Mouse (Mus musculus) forebrain, embryonic 12.5 days (tissue): ENCODE data around the gene Ifna16. TPM values are rescaled to one million over a fixed set of nuclear protein-coding genes. Genes with fewer than 3 reads are reported as not detected.

ENCODE experiments used
- ATAC-seq: fragments of 200-750 bp; cut with Nextera tagmentation; 2 replicates; pipeline ENCODE4 v1.8.0; 2017; ENCODE audit warnings: moderate TSS enrichment; ENCODE audit not compliant: low FRiP score
- H3K27ac ChIP-seq: fragments of 300-500 bp; sonication (generic); 2 replicates; pipeline ENCODE4 v1.5.1; 2016; ENCODE audit warnings: mild to moderate bottlenecking
- H3K27me3 ChIP-seq: fragments of 300-500 bp; sonication (generic); 2 replicates; pipeline ENCODE4 v1.6.1; 2016; ENCODE audit warnings: mild to moderate bottlenecking
- H3K36me3 ChIP-seq: fragments of 300-500 bp; sonication (generic); replicated peaks from 2 replicates; pipeline ENCODE4 v1.6.1; 2016; ENCODE audit warnings: mild to moderate bottlenecking
- H3K4me1 ChIP-seq: fragments of 300-500 bp; sonication (generic); 2 replicates; pipeline ENCODE4 v1.6.1; 2016
- H3K4me2 ChIP-seq: fragments of 300-500 bp; sonication (generic); 2 replicates; pipeline ENCODE4 v1.6.1; 2016; ENCODE audit warnings: mild to moderate bottlenecking, moderate library complexity
- H3K4me3 ChIP-seq: fragments of 300-500 bp; sonication (generic); replicated peaks from 2 replicates; pipeline ENCODE4 v1.5.1; 2016; ENCODE audit warnings: mild to moderate bottlenecking
- H3K9ac ChIP-seq: fragments of 300-500 bp; sonication (generic); 2 replicates; pipeline ENCODE4 v1.6.1; 2016; ENCODE audit warnings: mild to moderate bottlenecking
- H3K9me3 ChIP-seq: fragments of 300-500 bp; sonication (generic); 2 replicates; pipeline ENCODE4 v1.6.1; 2016
- WGBS: fragments of 180-500 bp; shearing (Covaris S2); methylation state at CpG from one replicate; pipeline ENCODE4 v1.1.7; 2016; 5-methylcytosine and 5-hydroxymethylcytosine counted together
- polyA plus RNA-seq: library from polyadenylated mRNA; unstranded; fragments of >200 nt; fragmentation: Nextera tagmentation; extraction: Ambion mirVana; gene quantifications from 2 replicates; pipeline ENCODE4 v1.2.1, GENCODE M21; 2016

The Ifna16 gene
- polyA plus RNA-seq, 1 experiment from 2014 or later, result not detected

DNA sequence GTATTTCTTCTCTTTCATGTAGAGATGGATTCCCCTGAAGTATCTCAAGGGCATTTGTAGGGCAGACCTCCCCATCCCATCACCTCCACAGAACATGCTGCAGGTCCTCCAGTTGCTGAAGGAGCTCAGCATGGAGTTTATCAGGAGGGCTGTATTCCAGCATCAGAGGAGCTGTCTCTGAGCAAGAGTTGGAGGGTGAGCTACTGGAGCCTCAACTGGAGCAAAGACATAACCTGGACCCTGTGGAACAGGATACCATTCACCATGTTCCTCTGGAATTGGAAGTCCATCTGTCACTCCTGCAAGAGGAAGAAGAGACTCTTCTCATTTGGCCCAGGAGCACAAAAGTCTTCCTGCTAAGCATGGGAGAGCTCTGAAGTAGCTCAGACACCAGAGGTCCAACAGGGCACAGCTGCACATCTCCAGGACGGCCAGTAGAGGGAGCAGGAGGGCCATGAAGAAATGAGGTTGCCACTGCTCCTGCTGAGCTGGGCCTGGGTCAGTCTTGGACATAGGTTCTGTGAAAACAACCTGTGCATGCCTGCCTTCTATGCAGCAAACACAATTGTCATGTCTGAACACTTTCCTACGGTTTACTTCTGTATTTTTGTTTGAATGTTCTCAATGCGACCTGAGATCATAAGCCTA is 19.6 kb upstream of the Ifna16 start:
- ATAC-seq, result peak; percentile 75; the same call in 1 of the 2 replicates
- 24% methylated on average over 3 of the region's 3 CpGs for WGBS

GRCm38 (mm10) chr4:88693392-88693791 is 16.7 kb upstream of the Ifna16 start:
- Histone ChIP-seq H3K9ac (no peak overlapping the region), H3K4me1 (no peaks in the 10 kb centered on the region), H3K4me3 (no peak overlapping the region), H3K9me3 (no peaks in the 10 kb centered on the region), H3K27ac (no peak overlapping the region), H3K4me2 (no peak overlapping the region), H3K36me3 (no peaks in the 10 kb centered on the region), H3K27me3 (peaks cover 4% of the 10 kb centered on the region; the same call in 1 of the 2 replicates)
- 96% methylated on average over 2 of the region's 2 CpGs for WGBS
- no peak for ATAC-seq

More for the DNA sequence above, 19.6 kb upstream of the Ifna16 start:
- Histone ChIP-seq H3K4me1 (no peaks in the 10 kb centered on the region), H3K9me3 (no peaks in the 10 kb centered on the region), H3K27ac (no peak overlapping the region), H3K9ac (no peak overlapping the region), H3K36me3 (no peaks in the 10 kb centered on the region), H3K27me3 (peaks cover 4% of the 10 kb centered on the region; the same call in 1 of the 2 replicates), H3K4me2 (no peak overlapping the region), H3K4me3 (no peak overlapping the region)

- Histone ChIP-seq H3K4me2 (no peak overlapping the region), H3K4me1 (no peaks in the 10 kb centered on the region), H3K36me3 (no peaks in the 10 kb centered on the region), H3K9ac (no peak overlapping the region), H3K27ac (no peak overlapping the region), H3K27me3 (peaks cover 4% of the 10 kb centered on the region; the same call in 1 of the 2 replicates), H3K9me3 (no peaks in the 10 kb centered on the region), H3K4me3 (no peak overlapping the region)
- ATAC-seq, result no peak
- 78% methylated on average over 1 of the region's 1 CpGs for WGBS
These were observed 15.8 kb upstream of the Ifna16 start for GRCm38 (mm10) chr4:88692537-88692936.

DNA sequence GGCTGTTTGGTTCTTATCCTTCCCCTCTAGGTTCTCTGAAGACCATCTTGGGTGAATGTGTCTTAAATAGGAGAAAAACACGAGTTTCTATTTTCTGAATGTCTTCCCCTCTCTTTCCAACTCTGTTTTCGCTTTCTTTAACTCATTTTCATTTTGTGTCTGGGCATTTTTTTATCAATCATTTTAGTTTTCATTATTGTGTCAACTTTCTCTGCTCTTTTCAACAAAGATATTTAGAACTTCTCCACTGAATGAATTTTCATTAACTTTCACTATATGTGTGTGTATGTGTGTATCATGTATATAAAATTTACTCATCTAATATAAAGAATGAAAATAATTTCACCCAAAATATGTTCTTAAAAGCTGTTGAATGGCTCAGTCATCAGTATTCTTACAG is 14.5 kb upstream of the Ifna16 start, which contains the start of gene Ifnab:
Gene Ifnab (minus strand): TSS at position 101 of the 400 bp plus-strand sequence.
- Histone ChIP-seq H3K27ac (no peak within 1 kb of the TSS), H3K4me2 (no peak within 1 kb of the TSS), H3K36me3 (no peaks in the 10 kb centered on the region), H3K9me3 (no peaks in the 10 kb centered on the region), H3K4me3 (no peak within 1 kb of the TSS), H3K27me3 (peaks cover 4% of the 10 kb centered on the region; the same call in 1 of the 2 replicates), H3K9ac (no peak within 1 kb of the TSS), H3K4me1 (no peaks in the 10 kb centered on the region)
- no peak for ATAC-seq
- WGBS, result 83% methylated on average over 2 of the region's 2 CpGs

- H3K4me3 ChIP-seq, result no peak within 1 kb of the TSS
- ATAC-seq, result no peak
- H3K4me2 ChIP-seq, result no peak within 1 kb of the TSS
- H3K36me3 ChIP-seq, result no peaks in the 10 kb centered on the region
- H3K27ac ChIP-seq, result no peak within 1 kb of the TSS
- no peaks in the 10 kb centered on the region for H3K4me1 ChIP-seq
- H3K9me3 ChIP-seq, result no peaks in the 10 kb centered on the region
- 90% methylated on average over 1 of the region's 1 CpGs for WGBS
- H3K27me3 ChIP-seq, result no peaks in the 10 kb centered on the region
- no peak within 1 kb of the TSS for H3K9ac ChIP-seq
These were observed 7.1 kb upstream of the Ifna16 start, which contains the start of gene Ifna2 for GRCm38 (mm10) chr4:88683812-88684211. TSS of gene Ifna2 (minus strand) at chr4:88683912.

- H3K36me3 ChIP-seq, result no peaks in the 10 kb centered on the region
- no peaks in the 10 kb centered on the region for H3K9me3 ChIP-seq
- H3K4me2 ChIP-seq, result no peak overlapping the region
- no peaks in the 10 kb centered on the region for H3K4me1 ChIP-seq
- H3K9ac ChIP-seq, result no peak overlapping the region
- H3K27ac ChIP-seq, result no peak overlapping the region
- H3K4me3 ChIP-seq, result no peak overlapping the region
- 79% methylated on average over 3 of the region's 3 CpGs for WGBS
- no peak for ATAC-seq
- H3K27me3 ChIP-seq, result no peaks in the 10 kb centered on the region
These were observed 4.6 kb upstream of the Ifna16 start for GRCm38 (mm10) chr4:88681353-88681752.

DNA sequence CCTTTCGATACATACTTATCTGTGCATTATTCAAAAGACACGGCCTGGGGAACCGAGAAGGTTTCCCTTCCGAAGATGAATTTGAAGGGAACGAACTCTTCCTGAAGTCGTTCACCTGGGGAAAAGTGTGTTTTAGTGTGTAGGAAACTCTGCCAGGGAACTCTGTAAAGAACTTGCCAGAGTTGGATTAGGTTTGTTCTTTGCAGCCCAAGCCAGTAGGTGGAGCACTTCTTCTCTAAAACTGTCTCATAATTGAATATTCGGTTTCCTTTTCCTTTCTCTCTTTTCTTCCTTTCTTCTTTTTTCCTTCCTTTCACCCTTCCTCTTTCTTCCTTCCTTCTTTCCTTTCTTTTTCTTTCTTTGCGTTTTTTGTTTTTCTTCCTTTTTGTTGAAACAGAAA is 3.6 kb upstream of the Ifna16 start:
- Histone ChIP-seq H3K9ac (no peak overlapping the region), H3K4me2 (no peak overlapping the region), H3K4me1 (no peaks in the 10 kb centered on the region), H3K9me3 (no peaks in the 10 kb centered on the region), H3K36me3 (no peaks in the 10 kb centered on the region), H3K4me3 (no peak overlapping the region), H3K27ac (no peak overlapping the region), H3K27me3 (no peaks in the 10 kb centered on the region)
- ATAC-seq, result no peak
- WGBS, result 54% methylated on average over 8 of the region's 8 CpGs

DNA sequence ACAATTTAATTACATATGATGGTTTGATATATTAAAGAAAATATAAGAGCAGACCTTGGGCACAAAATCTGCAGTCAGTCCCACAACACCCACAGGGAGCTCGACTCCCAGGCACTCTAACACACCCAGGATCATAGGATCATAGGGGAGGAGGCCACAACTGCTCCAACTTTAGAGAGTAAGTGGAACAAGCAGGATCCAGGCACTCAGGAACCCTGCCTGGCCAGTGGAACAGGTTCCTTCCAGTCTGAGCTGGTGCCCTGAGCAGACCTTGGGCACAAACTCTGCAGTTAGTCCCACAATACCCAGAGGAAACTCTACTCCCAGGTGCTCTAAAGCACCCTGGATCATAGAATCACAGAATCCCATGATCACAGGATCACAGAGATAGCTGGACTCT is 21.3 kb downstream of the Ifna16 start:
- ATAC-seq, result no peak
- H3K27me3 ChIP-seq, result no peaks in the 10 kb centered on the region
- 30% methylated on average over 1 of the region's 1 CpGs for WGBS

DNA sequence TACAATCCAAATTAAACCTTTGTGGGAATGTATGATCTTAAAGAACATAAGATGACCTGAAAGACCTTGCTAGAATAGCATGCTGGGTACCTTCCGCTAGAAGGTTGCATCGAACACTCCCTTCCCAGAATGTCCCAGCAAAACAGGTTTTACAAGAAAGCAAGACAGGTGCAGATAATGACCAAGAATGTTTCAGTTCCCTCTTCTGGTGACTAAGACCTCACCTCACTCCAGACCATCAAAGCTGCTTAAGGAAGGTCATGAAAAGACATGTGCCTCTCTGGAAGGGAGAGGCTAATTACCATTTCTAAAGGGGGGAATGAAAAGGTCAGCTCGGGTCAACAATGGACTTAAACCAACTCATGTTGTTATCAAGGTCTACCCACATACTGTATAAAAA is 23.1 kb downstream of the Ifna16 start:
- ATAC-seq, result no peak
- 70% methylated on average over 3 of the region's 3 CpGs for WGBS

More for the DNA sequence above, 21.3 kb downstream of the Ifna16 start:
- Histone ChIP-seq H3K9ac (no peak overlapping the region), H3K9me3 (no peaks in the 10 kb centered on the region), H3K4me2 (no peak overlapping the region), H3K4me1 (no peaks in the 10 kb centered on the region), H3K36me3 (no peaks in the 10 kb centered on the region), H3K4me3 (no peak overlapping the region), H3K27ac (no peak overlapping the region)

DNA sequence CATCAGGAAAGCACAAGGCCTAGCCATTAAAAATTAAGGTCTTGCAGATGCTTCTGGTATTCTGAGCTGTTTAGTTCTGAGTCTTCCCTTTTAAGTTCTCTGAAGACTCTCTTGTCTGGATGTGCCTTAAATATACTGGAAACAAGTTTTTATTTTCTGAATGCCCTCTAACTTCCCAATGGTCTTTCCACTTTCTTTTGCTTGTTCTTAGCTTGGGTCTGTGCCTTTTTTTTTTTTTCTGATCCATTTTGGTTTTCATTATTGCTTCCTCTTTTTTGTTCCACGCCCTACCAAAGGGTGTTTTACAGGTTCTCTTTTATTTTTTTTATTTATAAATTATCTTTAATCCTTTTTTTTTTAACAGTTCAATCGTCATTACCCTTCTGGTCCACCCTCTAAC is 32.4 kb downstream of the Ifna16 start, which contains the start of gene Ifna13:
Gene Ifna13 (minus strand): TSS at position 101 of the 400 bp plus-strand sequence.
- Histone ChIP-seq H3K9ac (no peak within 1 kb of the TSS), H3K36me3 (no peaks in the 10 kb centered on the region), H3K4me1 (no peaks in the 10 kb centered on the region), H3K27ac (no peak within 1 kb of the TSS), H3K4me3 (no peak within 1 kb of the TSS), H3K4me2 (no peak within 1 kb of the TSS), H3K9me3 (no peaks in the 10 kb centered on the region), H3K27me3 (no peaks in the 10 kb centered on the region)
- WGBS, result 80% methylated on average over 2 of the region's 2 CpGs
- no peak for ATAC-seq

More for the DNA sequence above, 23.1 kb downstream of the Ifna16 start:
- Histone ChIP-seq H3K27me3 (no peaks in the 10 kb centered on the region), H3K4me2 (no peak overlapping the region), H3K27ac (no peak overlapping the region), H3K9ac (no peak overlapping the region), H3K9me3 (no peaks in the 10 kb centered on the region), H3K36me3 (no peaks in the 10 kb centered on the region), H3K4me1 (no peaks in the 10 kb centered on the region), H3K4me3 (no peak overlapping the region)

- no peak overlapping the region for H3K4me2 ChIP-seq
- no peak overlapping the region for H3K27ac ChIP-seq
- H3K4me3 ChIP-seq, result no peak overlapping the region
- H3K27me3 ChIP-seq, result no peaks in the 10 kb centered on the region
- H3K9me3 ChIP-seq, result no peaks in the 10 kb centered on the region
- no peaks in the 10 kb centered on the region for H3K36me3 ChIP-seq
- ATAC-seq, result no peak
- H3K4me1 ChIP-seq, result no peaks in the 10 kb centered on the region
- 33% methylated on average over 2 of the region's 2 CpGs for WGBS
- no peak overlapping the region for H3K9ac ChIP-seq
These were observed 34.2 kb downstream of the Ifna16 start for GRCm38 (mm10) chr4:88642526-88642925.

- Histone ChIP-seq H3K4me1 (no peaks in the 10 kb centered on the region), H3K27me3 (no peaks in the 10 kb centered on the region), H3K9me3 (no peaks in the 10 kb centered on the region), H3K27ac (no peak overlapping the region), H3K9ac (no peak overlapping the region), H3K4me2 (peak overlapping the region; percentile 39), H3K36me3 (no peaks in the 10 kb centered on the region), H3K4me3 (peak overlapping the region; percentile 25)
- ATAC-seq, result peak; percentile 95
- WGBS, result 13% methylated on average over 11 of the region's 11 CpGs
These were observed 35.5 kb downstream of the Ifna16 start for GRCm38 (mm10) chr4:88641077-88641831.
